Comparison of ENCODE assay signal across 8 mouse cellular contexts in the genomic region with DNA sequence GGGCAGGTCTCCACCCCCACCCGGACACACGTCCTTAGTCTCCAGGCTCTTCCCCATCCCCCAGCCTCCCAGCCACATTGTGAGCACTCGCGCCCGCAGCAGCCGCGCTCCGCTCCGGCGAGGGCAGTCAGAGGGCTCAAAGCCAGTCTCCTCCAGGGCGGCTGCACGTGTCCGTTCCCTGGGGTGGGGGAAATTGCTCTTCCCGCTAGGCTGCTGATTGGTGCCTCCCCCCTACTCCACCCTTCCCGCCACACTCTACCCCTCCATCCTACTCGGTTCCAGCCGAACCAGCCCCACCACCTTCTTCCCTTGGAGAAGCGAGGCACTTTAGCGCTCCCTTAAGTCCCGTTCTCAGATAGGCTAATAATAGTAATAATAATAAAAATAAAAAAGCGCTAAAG. TPM values are rescaled to one million over a fixed set of nuclear protein-coding genes. Genes with fewer than 3 reads are reported as not detected.
DNase-seq lines count a peak whose midpoint lies in the region; ATAC-seq and TF ChIP-seq lines count a peak whose summit lies in the region.

No protein-coding gene starts in this region.

- intact Hi-C loops in heart, postnatal 25 days (cut with DNase I) = loop anchor here (2.0 to 5.0 kb wide), 2 partner anchors 15 to 72 kb away; no protein-coding TSS in a partner anchor

- H3K9ac ChIP-seq in MEL (ENCODE audit: control insufficient read depth, low read depth, low read length, poor library complexity, severe bottlenecking) = peak overlapping the region; percentile 95
- H3K9ac ChIP-seq in forebrain, embryonic 14.5 days (ENCODE audit: low read length) = peak overlapping the region; percentile 85
- peak overlapping the region; percentile 82 for H3K9ac ChIP-seq in lung, embryonic 16.5 days (ENCODE audit: low read length)

- TF ChIP-seq POLR2A in MEL (IDR thresholded peaks at IDR 0.05; ENCODE audit: control insufficient read depth in 1 of 2, insufficient read depth in 1 of 2, low read depth in 1 of 2, low read length in 2 of 2, poor library complexity in 1 of 2) = no peak; a peak in 1 of 4 replicates

- peak; percentile 86 for DNase-seq in MEL (ENCODE audit: low read depth, low spot score)
- DNase-seq in cerebellum, adult 11-12 months = peak; percentile 70
- peak; percentile 66 for DNase-seq in forebrain, embryonic 14.5 days (ENCODE audit: low spot score)
- peak; percentile 47 for DNase-seq in heart, postnatal 25 days (ENCODE audit: low spot score)
- peak; percentile 27 to 50 for DNase-seq in layer of hippocampus, adult 2 months (ENCODE audit: low spot score in 2 of 2)
- peak; percentile 68 for DNase-seq in ovary, postnatal 36 days (ENCODE audit: low spot score)
- DNase-seq in thymus, postnatal 4 days = peak; percentile 45

- peak in 1 of 2 experiments; percentile 29; a peak in 1 of 4 replicates for TF ChIP-seq EP300 in MEL (IDR thresholded peaks at IDR 0.05; ENCODE audit: low read depth in 1 of 2, low read length in 2 of 2)

- H3K9me3 ChIP-seq in MEL (replicated peaks; ENCODE audit: insufficient read depth, low read length) = no peaks in the 10 kb centered on the region
- H3K9me3 ChIP-seq in forebrain, embryonic 14.5 days (replicated peaks; ENCODE audit: control insufficient read depth, low read length) = no peaks in the 10 kb centered on the region
- H3K9me3 ChIP-seq in lung, embryonic 16.5 days (ENCODE audit: control insufficient read depth, low read length) = no peaks in the 10 kb centered on the region

- no peak for TF ChIP-seq CTCF in MEL (IDR thresholded peaks at IDR 0.05 in 2 of 3, conservative IDR thresholded peaks at IDR 0.05 in 1 of 3; ENCODE audit: control insufficient read depth in 1 of 3, insufficient read depth in 1 of 3, low read depth in 2 of 3, low read length in 3 of 3, poor library complexity in 1 of 3, severe bottlenecking in 1 of 3)
- no peak for TF ChIP-seq CTCF in layer of hippocampus, adult 2 months (conservative IDR thresholded peaks at IDR 0.05)

- WGBS in forebrain, embryonic 14.5 days = 1% methylated on average over 21 of the region's 21 CpGs
- WGBS in lung, embryonic 16.5 days = under 1% methylated on average over 21 of the region's 21 CpGs

- peak overlapping the region; percentile 92 for H3K4me2 ChIP-seq in forebrain, embryonic 14.5 days (ENCODE audit: low read length)
- H3K4me2 ChIP-seq in lung, embryonic 16.5 days (ENCODE audit: low read depth, low read length) = peak overlapping the region; percentile 95

- ATAC-seq in forebrain, embryonic 14.5 days = peak; percentile 60
- peak; percentile 78 for ATAC-seq in lung, embryonic 16.5 days (ENCODE audit: low read depth)

- peak overlapping the region; percentile 75 to 87 for H3K4me3 ChIP-seq in MEL (ENCODE audit: control insufficient read depth in 1 of 2, insufficient read depth in 1 of 2, low read depth in 2 of 2, low read length in 2 of 2)
- H3K4me3 ChIP-seq in forebrain, embryonic 14.5 days (ENCODE audit: low read depth, low read length) = peak overlapping the region; percentile 92
- peak overlapping the region; percentile 60 for H3K4me3 ChIP-seq in layer of hippocampus, adult 2 months
- peak overlapping the region; percentile 79 for H3K4me3 ChIP-seq in lung, embryonic 16.5 days (ENCODE audit: low read length)

- no peaks in the 10 kb centered on the region for H3K27me3 ChIP-seq in MEL (ENCODE audit: control insufficient read depth in 1 of 2, insufficient read depth in 2 of 2, low read length in 2 of 2)
- H3K27me3 ChIP-seq in forebrain, embryonic 14.5 days (replicated peaks; ENCODE audit: control insufficient read depth, insufficient read depth, low read length) = no peaks in the 10 kb centered on the region
- H3K27me3 ChIP-seq in lung, embryonic 16.5 days (ENCODE audit: control insufficient read depth, insufficient read depth, low read depth, low read length) = no peaks in the 10 kb centered on the region; the same call in 1 of the 2 replicates

- TF ChIP-seq RAD21 in MEL (IDR thresholded peaks at IDR 0.05; ENCODE audit: low read depth, low read length) = no peak

- peaks cover 0 to 12% of the 10 kb centered on the region in 2 experiments; a peak in 2 of 4 replicates for H3K36me3 ChIP-seq in MEL (ENCODE audit: control insufficient read depth in 1 of 2, insufficient read depth in 2 of 2, low read length in 2 of 2)
- H3K36me3 ChIP-seq in forebrain, embryonic 14.5 days (ENCODE audit: control insufficient read depth, insufficient read depth, low read length) = no peaks in the 10 kb centered on the region
- H3K36me3 ChIP-seq in lung, embryonic 16.5 days (ENCODE audit: control insufficient read depth, insufficient read depth, low read length) = no peaks in the 10 kb centered on the region

- peak overlapping the region; percentile 79 for H3K27ac ChIP-seq in MEL (ENCODE audit: control insufficient read depth, low read depth, low read length)
- peak overlapping the region; percentile 98; the same call in 1 of the 2 replicates for H3K27ac ChIP-seq in forebrain, embryonic 14.5 days (ENCODE audit: low read depth, low read length)
- H3K27ac ChIP-seq in layer of hippocampus, adult 2 months = peak overlapping the region; percentile 88
- peak overlapping the region; percentile 96 for H3K27ac ChIP-seq in lung, embryonic 16.5 days (ENCODE audit: low read length)

- peaks cover 24% of the 10 kb centered on the region for H3K79me2 ChIP-seq in MEL (ENCODE audit: control insufficient read depth, insufficient read depth, low read length, poor library complexity)

- peaks cover 0 to 11% of the 10 kb centered on the region in 2 experiments for H3K4me1 ChIP-seq in MEL (ENCODE audit: control insufficient read depth in 1 of 2, insufficient read depth in 2 of 2, low read length in 2 of 2)
- peaks cover 7% of the 10 kb centered on the region for H3K4me1 ChIP-seq in forebrain, embryonic 14.5 days (ENCODE audit: control insufficient read depth, insufficient read depth, low read length)
- 0 out of 2 replicates have a peak, but pooled peaks cover 4% of the 10 kb centered on the region for H3K4me1 ChIP-seq in lung, embryonic 16.5 days (replicated peaks; ENCODE audit: control insufficient read depth, insufficient read depth, low read length)

TF ChIP-seq in MEL, 35 proteins besides CTCF, POLR2A, EP300 and RAD21:
- TF ChIP-seq MEF2A (IDR thresholded peaks at IDR 0.05; ENCODE audit: extremely low read depth, insufficient replicate concordance, low read depth, low read length, poor library complexity, severe bottlenecking) (no peak), ETS1 (IDR thresholded peaks at IDR 0.05; ENCODE audit: low read depth, low read length) (no peak; the same call in 1 of the 2 replicates), TBP (IDR thresholded peaks at IDR 0.05; ENCODE audit: low read depth, low read length) (no peak), BHLHE40 (IDR thresholded peaks at IDR 0.05; ENCODE audit: borderline replicate concordance, low read depth, low read length) (peak; percentile 57), UBTF (IDR thresholded peaks at IDR 0.05; ENCODE audit: borderline replicate concordance, insufficient read depth, low read depth, low read length) (peak; percentile 82; the same call in 1 of the 2 replicates), POLR2AphosphoS5 (IDR thresholded peaks at IDR 0.05; ENCODE audit: borderline replicate concordance, low read depth, low read length) (no peak), ZKSCAN1 (IDR thresholded peaks at IDR 0.05; ENCODE audit: low read depth, low read length) (no peak), ZMIZ1 (IDR thresholded peaks at IDR 0.05; ENCODE audit: low read depth, low read length) (no peak), CHD1 (IDR thresholded peaks at IDR 0.05; ENCODE audit: low read depth, low read length) (no peak), E2F4 (IDR thresholded peaks at IDR 0.05; ENCODE audit: borderline replicate concordance, low read depth, low read length) (peak; percentile 78; the same call in 1 of the 2 replicates), MAZ (IDR thresholded peaks at IDR 0.05; ENCODE audit: low read depth, low read length) (no peak), MAX (IDR thresholded peaks at IDR 0.05; ENCODE audit: low read length) (peak; percentile 73; the same call in 1 of the 2 replicates), CHD2 (IDR thresholded peaks at IDR 0.05; ENCODE audit: low read length) (peak; percentile 24; the same call in 1 of the 2 replicates)

RNA-seq across cellular contexts. Expression of a gene that starts 0.8 kb away (rescaled TPM):
- total RNA-seq in MEL (2012; rRNA removed) = 4.0 and 5.1 TPM in 2 replicates
- 1 to 10 TPM in 1 of 2 experiments, not detected in 1; 8.7 TPM for polyA plus RNA-seq in MEL (2012; ENCODE audit: insufficient read depth in 1 of 2, insufficient read length in 2 of 2, low read depth in 1 of 2, low replicate concordance in 2 of 2, missing spikeins in 1 of 2)
- polyA plus RNA-seq in forebrain, embryonic 14.5 days (2014; fragmentation: Nextera tagmentation; extraction: Ambion mirVana) = 5.3 and 5.6 TPM in 2 replicates
- 10 to 100 TPM; 15.3 to 16.2 TPM for total RNA-seq in heart, postnatal 25 days (2021)
- 10 to 100 TPM; 10.0 to 11.8 TPM for total RNA-seq in layer of hippocampus, adult 2 months (2021)
- polyA plus RNA-seq in lung, embryonic 16.5 days (2015; fragmentation: Nextera tagmentation; extraction: Ambion mirVana) = 1.8 and 2.2 TPM in 2 replicates

Comparison
In these comparisons a context has a peak if more than half of its experiments do, and no peak if none do; other contexts are left out.
1. Peak in every context shown above with its lines: DNase-seq, ATAC-seq, H3K4me3 ChIP-seq and H3K27ac ChIP-seq.